Mouse (Mus musculus): Measurements from ENCODE around the gene Tpx2. TPM values are rescaled to one million over a fixed set of nuclear protein-coding genes. Genes with fewer than 3 reads are reported as not detected.

The Tpx2 gene
- polyA plus RNA-seq, 1 experiment from 2014 or later = 128 TPM

DNA sequence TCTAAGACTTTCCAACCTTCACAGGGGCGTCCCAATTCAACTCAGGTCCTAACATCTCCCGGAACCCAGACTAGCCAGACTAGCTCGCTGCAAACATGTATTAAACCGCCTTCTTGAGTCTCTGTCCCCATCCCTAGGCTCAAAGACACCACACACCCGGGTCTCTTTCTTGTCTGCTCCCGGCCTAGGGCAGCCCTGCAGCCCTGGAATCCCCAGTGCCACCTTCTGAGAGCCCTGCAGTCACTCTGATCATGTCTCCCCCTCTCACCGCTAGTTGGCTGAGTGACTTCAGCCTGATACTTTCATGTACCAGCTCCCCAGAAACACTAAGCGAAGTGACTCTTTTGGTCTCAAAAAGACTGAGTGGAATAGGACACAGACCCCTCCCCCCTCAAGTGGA, 95.8 kb downstream of the Tpx2 start:
- no peak for DNase-seq
- Histone ChIP-seq H3K27ac (ENCODE audit: low read depth) (no peak overlapping the region), H3K27me3 (ENCODE audit: insufficient read depth, low read length) (peaks cover 69% of the 10 kb centered on the region), H3K9me3 (ENCODE audit: low read depth, low read length) (no peaks in the 10 kb centered on the region), H3K4me2 (peak overlapping the region; percentile 73), H3K4me3 (ENCODE audit: low read depth, low read length) (peak overlapping the region; percentile 42), H3K4me1 (ENCODE audit: insufficient read depth) (no peaks in the 10 kb centered on the region), H3K9ac (no peak overlapping the region), H3K36me3 (ENCODE audit: insufficient read depth) (no peaks in the 10 kb centered on the region)
- WGBS = 8% methylated on average over 8 of the region's 8 CpGs
- ATAC-seq (ENCODE audit: insufficient read depth) = no peak
- no peak for TF ChIP-seq CTCF (IDR thresholded peaks at IDR 0.05; ENCODE audit: low read depth)

DNA sequence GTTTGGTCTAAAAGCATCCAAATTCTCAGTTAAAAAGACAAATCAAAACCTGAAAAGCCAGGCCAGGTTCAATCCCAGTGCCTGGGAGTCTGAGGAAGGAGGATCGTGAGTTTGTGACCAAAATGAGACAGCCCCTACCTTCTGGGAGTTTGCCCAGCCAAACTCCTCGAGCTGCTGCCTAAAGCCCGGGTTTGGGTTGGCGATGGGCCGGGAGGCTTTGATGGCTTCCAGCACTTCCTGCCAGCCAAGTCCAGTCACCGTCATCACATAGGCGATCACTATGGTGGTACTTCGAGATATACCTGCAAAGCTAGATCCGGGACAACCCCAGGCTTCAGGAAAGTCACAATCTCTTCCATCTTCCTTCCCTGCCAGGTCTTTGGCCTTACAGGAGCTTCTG, 96.2 kb downstream of the Tpx2 start:
- Histone ChIP-seq H3K9ac (no peak overlapping the region), H3K4me2 (no peak overlapping the region), H3K27me3 (ENCODE audit: insufficient read depth, low read length) (peaks cover 73% of the 10 kb centered on the region), H3K9me3 (ENCODE audit: low read depth, low read length) (no peaks in the 10 kb centered on the region), H3K4me1 (ENCODE audit: insufficient read depth) (no peaks in the 10 kb centered on the region), H3K4me3 (ENCODE audit: low read depth, low read length) (no peak overlapping the region), H3K36me3 (ENCODE audit: insufficient read depth) (no peaks in the 10 kb centered on the region), H3K27ac (ENCODE audit: low read depth) (no peak overlapping the region)
- WGBS = 53% methylated on average over 9 of the region's 9 CpGs
- TF ChIP-seq CTCF (IDR thresholded peaks at IDR 0.05; ENCODE audit: low read depth) = no peak
- ATAC-seq (ENCODE audit: insufficient read depth) (no peak), DNase-seq (no peak)

Small RNAs within 50 kb of the gene (microRNA-seq; reads per million reads assigned to microRNA genes)
- 1.9 reads per million for gene Mir5622 (ENCODE audit: borderline number of aligned reads)

Other genes with a start within 250 kb of the Tpx2 start
- not detected in 2 replicates for gene Defb45, start 248.6 kb upstream of the Tpx2 start, polyA plus RNA-seq (2014; fragmentation: Nextera tagmentation; extraction: Ambion mirVana)
- not detected in 2 replicates for gene Defb36, start 243.6 kb upstream of the Tpx2 start, polyA plus RNA-seq (2014; fragmentation: Nextera tagmentation; extraction: Ambion mirVana)
- gene Defb25, start 224.9 kb upstream of the Tpx2 start, polyA plus RNA-seq (2014; fragmentation: Nextera tagmentation; extraction: Ambion mirVana) = 0.86 and 1.5 TPM in 2 replicates
- gene Rem1, start 221.0 kb upstream of the Tpx2 start, polyA plus RNA-seq (2014; fragmentation: Nextera tagmentation; extraction: Ambion mirVana) = 6.2 TPM in 2 replicates
- gene H13, start 178.5 kb upstream of the Tpx2 start, polyA plus RNA-seq (2014; fragmentation: Nextera tagmentation; extraction: Ambion mirVana) = 97.6 and 98.1 TPM in 2 replicates
- gene Mcts2, start 160.9 kb upstream of the Tpx2 start, polyA plus RNA-seq (2014; fragmentation: Nextera tagmentation; extraction: Ambion mirVana) = 28.5 and 32.7 TPM in 2 replicates
- gene Id1, start 111.7 kb upstream of the Tpx2 start, polyA plus RNA-seq (2014; fragmentation: Nextera tagmentation; extraction: Ambion mirVana) = 122 and 123 TPM in 2 replicates
- gene Cox4i2, start 93.8 kb upstream of the Tpx2 start, polyA plus RNA-seq (2014; fragmentation: Nextera tagmentation; extraction: Ambion mirVana) = 51.4 and 59.6 TPM in 2 replicates
- gene Bcl2l1, start 16.2 kb upstream of the Tpx2 start, polyA plus RNA-seq (2014; fragmentation: Nextera tagmentation; extraction: Ambion mirVana) = 102 and 103 TPM in 2 replicates
- gene Mylk2, start 63.4 kb downstream of the Tpx2 start, polyA plus RNA-seq (2014; fragmentation: Nextera tagmentation; extraction: Ambion mirVana) = not detected in 2 replicates
- gene Foxs1, start 85.2 kb downstream of the Tpx2 start, polyA plus RNA-seq (2014; fragmentation: Nextera tagmentation; extraction: Ambion mirVana) = 3.9 and 4.8 TPM in 2 replicates
- 0.14 TPM in 1 of 2 replicates, not detected in the other for gene Dusp15, start 103.7 kb downstream of the Tpx2 start, polyA plus RNA-seq (2014; fragmentation: Nextera tagmentation; extraction: Ambion mirVana)
- 0.20 and 0.59 TPM in 2 replicates for gene Ttll9, start 114.5 kb downstream of the Tpx2 start, polyA plus RNA-seq (2014; fragmentation: Nextera tagmentation; extraction: Ambion mirVana)
- gene Pdrg1, start 167.5 kb downstream of the Tpx2 start, polyA plus RNA-seq (2014; fragmentation: Nextera tagmentation; extraction: Ambion mirVana) = 54.5 and 56.8 TPM in 2 replicates
- not detected in 2 replicates for gene Xkr7, start 183.9 kb downstream of the Tpx2 start, polyA plus RNA-seq (2014; fragmentation: Nextera tagmentation; extraction: Ambion mirVana)
- gene Ccm2l, start 218.0 kb downstream of the Tpx2 start, polyA plus RNA-seq (2014; fragmentation: Nextera tagmentation; extraction: Ambion mirVana) = 5.7 and 6.0 TPM in 2 replicates